Mouse (Mus musculus) WW6 (cell line): ENCODE results near the gene Zbp1.
A peak's percentile ranks its signal among the peaks of the same experiment; 100 is the strongest.

Experiments used
- DNase-seq: peaks from one replicate; pipeline ENCODE4 v3.0.0-alpha.2; 2013; ENCODE audit warnings: low read depth, low spot score

The Zbp1 gene

GRCm38 (mm10) chr2:173216840-173217239 lies 1.9 kb downstream of the Zbp1 start:
- DNase-seq = no peak

- no peak for DNase-seq
Observed at GRCm38 (mm10) chr2:173212227-173212626, 6.5 kb downstream of the Zbp1 start.

- DNase-seq = no peak
Observed at GRCm38 (mm10) chr2:173209091-173209815, 9.5 kb downstream of the Zbp1 start.

GRCm38 (mm10) chr2:173207051-173207450 lies 11.7 kb downstream of the Zbp1 start:
- no peak for DNase-seq

GRCm38 (mm10) chr2:173205563-173206099 lies 13.1 kb downstream of the Zbp1 start:
- DNase-seq = peak; percentile 71

- no peak for DNase-seq
Observed at GRCm38 (mm10) chr2:173204671-173205070, 14.1 kb downstream of the Zbp1 start.

- no peak for DNase-seq
Observed at GRCm38 (mm10) chr2:173203726-173204125, 15.0 kb downstream of the Zbp1 start.

- DNase-seq = no peak
Observed at GRCm38 (mm10) chr2:173202924-173203689, 15.6 kb downstream of the Zbp1 start.

- DNase-seq = no peak
Observed at GRCm38 (mm10) chr2:173194796-173195195, 23.9 kb downstream of the Zbp1 start.

- no peak for DNase-seq
Observed at GRCm38 (mm10) chr2:173187182-173187855, 31.4 kb downstream of the Zbp1 start.

- DNase-seq = no peak
Observed at GRCm38 (mm10) chr2:173186047-173186943, 32.4 kb downstream of the Zbp1 start.

GRCm38 (mm10) chr2:173185282-173185681 lies 33.4 kb downstream of the Zbp1 start:
- no peak for DNase-seq

- no peak for DNase-seq
Observed at GRCm38 (mm10) chr2:173184475-173185080, 34.1 kb downstream of the Zbp1 start.

- no peak for DNase-seq
Observed at GRCm38 (mm10) chr2:173183836-173184460, 34.8 kb downstream of the Zbp1 start.

- no peak for DNase-seq
Observed at GRCm38 (mm10) chr2:173183311-173183710, 35.4 kb downstream of the Zbp1 start.

GRCm38 (mm10) chr2:173182796-173183195 lies 35.9 kb downstream of the Zbp1 start:
- DNase-seq = no peak

GRCm38 (mm10) chr2:173181901-173182300 lies 36.8 kb downstream of the Zbp1 start:
- no peak for DNase-seq

- DNase-seq = no peak
Observed at GRCm38 (mm10) chr2:173181486-173181885, 37.2 kb downstream of the Zbp1 start.

- DNase-seq = no peak
Observed at GRCm38 (mm10) chr2:173180721-173181388, 37.9 kb downstream of the Zbp1 start.

GRCm38 (mm10) chr2:173180026-173180425 lies 38.7 kb downstream of the Zbp1 start:
- DNase-seq = no peak
